Mouse (Mus musculus) neutrophil, adult 5-6 weeks (primary cell): ENCODE measurements around the gene Nudt7. TPM values are rescaled to one million over a fixed set of nuclear protein-coding genes. Genes with fewer than 3 reads are reported as not detected.
A peak's percentile ranks its signal among the peaks of the same experiment; 100 is the strongest.

Experiments used
- ATAC-seq: fragments of 151-379, 151-347 bp; 2 replicates; pipeline ENCODE4 v1.8.0; 2017; ENCODE audit warnings: mild to moderate bottlenecking, moderate TSS enrichment; ENCODE audit not compliant: insufficient number of reproducible peaks, poor library complexity, low FRiP score, severe bottlenecking; ENCODE audit errors: extremely low read depth
- total RNA-seq: library from RNA; stranded (forward); fragments of 200-1000 nt; gene quantifications from 2 replicates; pipeline ENCODE4 v1.2.3, GENCODE M21; 2017

Nudt7 gene
- 16.2 and 17.8 TPM in 2 replicates for total RNA-seq

- ATAC-seq = peak; percentile 93
Observed at GRCm38 (mm10) chr8:114133510-114134362, at the start of gene Nudt7. Gene Nudt7 (plus strand): TSS chr8:114133557.

- no peak for ATAC-seq
Observed at GRCm38 (mm10) chr8:114087932-114088331, 45.4 kb upstream of the Nudt7 start.

- ATAC-seq = no peak
Observed at GRCm38 (mm10) chr8:114090736-114091135, 42.6 kb upstream of the Nudt7 start.

- ATAC-seq = no peak
Observed at GRCm38 (mm10) chr8:114093321-114093720, 40.0 kb upstream of the Nudt7 start.

GRCm38 (mm10) chr8:114094526-114094925 is 38.8 kb upstream of the Nudt7 start:
- ATAC-seq = no peak

- ATAC-seq = no peak
Observed at GRCm38 (mm10) chr8:114100561-114101206, 32.7 kb upstream of the Nudt7 start.

- no peak for ATAC-seq
Observed at GRCm38 (mm10) chr8:114103401-114103800, 30.0 kb upstream of the Nudt7 start.

GRCm38 (mm10) chr8:114105971-114106370 is 27.4 kb upstream of the Nudt7 start:
- no peak for ATAC-seq

GRCm38 (mm10) chr8:114109365-114110140 is 23.8 kb upstream of the Nudt7 start:
- ATAC-seq = no peak

GRCm38 (mm10) chr8:114115076-114115475 is 18.3 kb upstream of the Nudt7 start:
- ATAC-seq = no peak

GRCm38 (mm10) chr8:114116049-114116448 is 17.3 kb upstream of the Nudt7 start:
- ATAC-seq = no peak

- no peak for ATAC-seq
Observed at GRCm38 (mm10) chr8:114117439-114117838, 15.9 kb upstream of the Nudt7 start.

- no peak for ATAC-seq
Observed at GRCm38 (mm10) chr8:114121781-114122180, 11.6 kb upstream of the Nudt7 start.

GRCm38 (mm10) chr8:114123611-114124010 is 9.7 kb upstream of the Nudt7 start:
- ATAC-seq = no peak

GRCm38 (mm10) chr8:114124084-114124750 is 9.1 kb upstream of the Nudt7 start:
- no peak for ATAC-seq

- no peak for ATAC-seq
Observed at GRCm38 (mm10) chr8:114130838-114131237, 2.5 kb upstream of the Nudt7 start.

- ATAC-seq = no peak
Observed at GRCm38 (mm10) chr8:114131421-114131820, 1.9 kb upstream of the Nudt7 start.

GRCm38 (mm10) chr8:114133050-114133509 is 277 bp upstream of the Nudt7 start:
- no peak for ATAC-seq

- no peak for ATAC-seq
Observed at GRCm38 (mm10) chr8:114136750-114137149, 3.4 kb downstream of the Nudt7 start.
